Mouse (Mus musculus): ENCODE measurements around the gene Gm6583.

Gene Gm6583

GRCm38 (mm10) chr5:112367338-112367737, 11.5 kb upstream of the Gm6583 start:
- DNase-seq: peak; percentile 26

GRCm38 (mm10) chr5:112366879-112367278, 11.0 kb upstream of the Gm6583 start:
- DNase-seq: no peak

GRCm38 (mm10) chr5:112364184-112364797, 8.5 kb upstream of the Gm6583 start:
- peak; percentile 16 for DNase-seq

- no peak for DNase-seq
Measured at GRCm38 (mm10) chr5:112360077-112360476, 4.2 kb upstream of the Gm6583 start.

- DNase-seq: no peak
Measured at GRCm38 (mm10) chr5:112359520-112359919, 3.7 kb upstream of the Gm6583 start.

- DNase-seq: no peak
Measured at GRCm38 (mm10) chr5:112356322-112356721, 489 bp upstream of the Gm6583 start.

GRCm38 (mm10) chr5:112355493-112355892, 340 bp downstream of the Gm6583 start:
- DNase-seq: no peak

GRCm38 (mm10) chr5:112349169-112349568, 6.7 kb downstream of the Gm6583 start:
- DNase-seq: no peak

GRCm38 (mm10) chr5:112346211-112346965, 9.4 kb downstream of the Gm6583 start:
- no peak for DNase-seq

- DNase-seq: no peak
Measured at GRCm38 (mm10) chr5:112344092-112344960, 11.5 kb downstream of the Gm6583 start.

- no peak for DNase-seq
Measured at GRCm38 (mm10) chr5:112343205-112343595, 12.6 kb downstream of the Gm6583 start.

GRCm38 (mm10) chr5:112342463-112343204, 13.2 kb downstream of the Gm6583 start, which contains the start of the genes Srrd and Hps4:
Gene Srrd, minus strand, starts transcription at chr5:112343040.
Gene Hps4, plus strand, starts transcription at chr5:112343083.
- peak; percentile 85 for DNase-seq

GRCm38 (mm10) chr5:112339215-112339614, 16.6 kb downstream of the Gm6583 start:
- no peak for DNase-seq

- no peak for DNase-seq
Measured at GRCm38 (mm10) chr5:112337004-112337403, 18.8 kb downstream of the Gm6583 start.

GRCm38 (mm10) chr5:112335473-112335872, 20.4 kb downstream of the Gm6583 start:
- DNase-seq: peak; percentile 50

- DNase-seq: no peak
Measured at GRCm38 (mm10) chr5:112329805-112330564, 25.8 kb downstream of the Gm6583 start.

- no peak for DNase-seq
Measured at GRCm38 (mm10) chr5:112327854-112328253, 28.0 kb downstream of the Gm6583 start.

- no peak for DNase-seq
Measured at GRCm38 (mm10) chr5:112326446-112327009, 29.3 kb downstream of the Gm6583 start.

- DNase-seq: peak; percentile 96
Measured at GRCm38 (mm10) chr5:112325546-112326445, 30.0 kb downstream of the Gm6583 start, which contains the start of gene Tfip11. Gene Tfip11, plus strand, starts transcription at chr5:112326358.
